Mouse (Mus musculus) ES-Bruce4 (cell line): ENCODE results near the gene Stkld1.

ENCODE experiments used
- CTCF ChIP-seq: IDR thresholded peaks from one replicate; pipeline ENCODE4 v1.8.1; 2011; ENCODE audit warnings: low read depth, low read length
- EP300 ChIP-seq: IDR thresholded peaks from 2 replicates; pipeline ENCODE4 v1.6.1; 2011; ENCODE audit warnings: low read depth, low read length; ENCODE audit not compliant: insufficient read depth

DNA sequence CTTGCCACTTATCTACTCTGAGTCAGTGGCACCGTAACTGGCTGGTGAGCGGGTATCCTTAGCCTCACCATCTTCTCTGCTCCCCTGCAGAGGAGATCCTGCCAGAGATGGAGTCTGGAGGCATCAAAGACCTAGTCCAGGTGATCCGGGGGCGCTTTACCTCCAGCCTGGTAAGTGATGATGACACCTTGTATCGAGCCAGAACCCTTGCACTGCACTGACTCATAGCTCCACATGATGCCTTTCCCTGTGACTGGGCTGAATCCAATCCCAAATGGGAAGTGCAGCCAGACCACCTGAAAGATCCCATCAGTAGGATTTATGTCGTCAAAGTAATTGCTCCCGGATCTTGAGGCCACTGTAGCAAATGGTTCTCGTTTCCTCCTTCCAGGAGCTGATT is 19.0 kb downstream of the Stkld1 start:
- TF ChIP-seq EP300, result no peak
- TF ChIP-seq CTCF, result no peak
